Mouse (Mus musculus) lung, postnatal 25 days (tissue): ENCODE measurements at regions not wholly inside any gene's neighbourhood (a gene's known extent, or its start where the extent isn't known, plus 50 kb on each side); places are given as distances from the start of the nearest gene placed in this dataset.

Source experiments
- DNase-seq: peaks from one replicate; pipeline ENCODE4 v3.0.0; 2022; ENCODE audit warnings: low spot score

- DNase-seq = no peak
Measured at GRCm38 (mm10) chr17:78023507-78024355, 176.3 kb upstream of the Crim1 start.

DNA sequence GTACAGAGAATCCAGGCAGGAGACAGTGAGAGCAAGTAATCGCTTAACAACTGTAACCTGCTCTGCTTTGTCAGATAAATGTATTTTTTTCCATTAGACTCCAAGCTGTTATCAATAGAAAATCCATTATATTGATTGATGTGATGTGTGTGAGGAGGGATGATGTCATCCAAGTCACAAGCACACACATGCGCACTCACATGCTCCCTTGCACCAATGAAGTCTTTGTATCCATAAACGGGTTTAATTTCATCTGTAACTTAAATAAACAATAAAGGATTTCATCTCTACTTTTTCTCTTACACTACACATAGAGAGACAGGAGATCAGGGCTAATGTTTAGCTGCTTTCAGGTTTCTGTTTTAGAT is 175.7 kb upstream of the Crim1 start:
- no peak for DNase-seq

GRCm38 (mm10) chr17:78025294-78025693 is 174.8 kb upstream of the Crim1 start:
- DNase-seq = no peak

DNA sequence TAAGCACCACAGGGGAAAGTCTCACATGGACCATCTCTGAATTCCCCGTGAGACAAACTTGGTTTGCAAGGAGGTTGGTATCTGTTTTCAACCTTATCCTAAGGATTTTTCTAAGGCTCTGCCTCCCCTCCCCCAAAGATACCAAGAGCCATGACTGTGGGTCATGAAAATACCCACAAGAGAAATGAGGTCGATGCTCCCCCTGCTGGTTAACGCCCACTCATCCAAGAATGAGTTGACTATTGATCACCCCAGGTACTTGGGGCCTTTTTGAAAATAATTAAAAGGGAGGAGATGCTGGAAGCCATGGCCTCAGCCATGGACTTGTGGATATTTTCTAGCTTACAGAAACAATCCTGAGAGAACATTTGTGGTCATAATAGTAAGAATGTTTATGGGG is 164.4 kb upstream of the Crim1 start:
- no peak for DNase-seq

DNA sequence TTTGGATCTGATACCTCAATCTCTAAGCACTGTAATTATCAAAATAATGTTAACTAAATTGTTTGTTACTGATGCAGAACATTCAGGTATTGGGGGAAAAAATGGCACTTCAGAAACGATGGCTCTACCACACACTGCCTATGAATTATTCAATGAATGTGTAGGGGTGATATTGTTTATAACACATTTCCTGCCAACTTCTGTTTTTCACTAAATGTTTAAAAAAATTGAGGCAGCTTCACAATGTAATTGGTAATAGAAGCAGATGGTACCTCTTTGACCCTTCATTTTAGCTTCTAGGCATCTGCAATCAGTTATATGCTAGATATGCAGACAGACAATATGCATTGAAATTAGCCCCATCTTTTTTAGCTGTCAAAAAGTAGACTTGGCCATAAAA is 159.7 kb upstream of the Crim1 start:
- no peak for DNase-seq

DNA sequence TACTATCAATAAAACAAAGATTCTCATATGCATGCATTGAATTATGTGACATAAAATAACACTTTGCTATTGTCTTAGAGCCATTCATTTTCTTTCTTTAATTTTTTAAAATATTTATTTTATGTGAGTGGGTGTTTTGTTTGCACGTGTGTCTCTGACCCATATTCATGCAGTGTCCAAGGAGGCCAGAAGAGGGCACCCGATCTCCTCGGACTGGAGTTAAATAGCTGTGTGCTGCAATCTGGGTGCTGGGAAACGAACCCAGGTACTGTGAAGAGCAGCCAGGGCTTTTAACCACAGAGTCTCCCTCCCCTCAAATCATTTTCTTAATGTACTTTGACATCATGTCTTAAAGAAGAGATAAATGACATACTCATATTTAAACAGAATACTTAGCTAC is 158.8 kb upstream of the Crim1 start:
- DNase-seq = no peak

DNA sequence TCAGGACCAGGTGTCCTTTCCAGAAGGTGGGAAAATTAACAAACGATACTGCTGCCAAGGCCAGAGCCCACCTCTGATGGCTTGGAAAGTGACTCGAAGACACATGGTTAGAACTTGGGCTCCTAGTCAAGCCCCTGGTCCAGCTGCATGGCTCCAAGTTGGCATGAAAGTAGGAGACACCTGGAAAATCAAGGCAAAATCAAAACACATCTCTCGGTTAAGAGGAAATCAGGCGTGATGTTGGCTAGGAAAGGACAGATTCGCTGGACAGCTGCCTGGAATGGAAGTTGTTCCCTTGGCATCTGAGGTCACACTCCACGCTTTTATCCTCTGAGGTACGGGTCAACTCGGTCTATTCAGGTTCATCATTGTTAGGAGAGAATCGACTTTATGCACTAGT is 150.3 kb upstream of the Crim1 start:
- DNase-seq = no peak

DNA sequence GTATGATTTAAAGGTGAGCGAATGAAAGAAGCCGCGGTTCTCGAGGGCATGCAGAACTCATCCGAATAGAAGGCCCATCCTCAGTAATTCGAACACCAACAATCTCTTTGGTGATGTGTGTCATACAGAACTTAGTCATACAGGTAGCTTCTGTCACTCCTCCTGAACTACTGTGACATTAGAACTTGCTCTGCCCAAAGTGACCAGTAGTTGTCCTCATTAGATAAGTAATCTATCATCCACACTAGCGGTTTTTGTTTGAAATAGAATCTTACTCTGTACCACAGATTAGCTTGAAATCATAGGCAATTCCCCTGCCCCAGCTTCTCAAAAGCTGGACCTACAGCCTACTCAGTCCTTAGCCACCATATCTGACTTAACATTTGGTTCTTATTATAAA is 149.8 kb upstream of the Crim1 start:
- DNase-seq = no peak

- no peak for DNase-seq
Measured at GRCm38 (mm10) chr17:78075892-78076291, 124.2 kb upstream of the Crim1 start.

GRCm38 (mm10) chr17:78078381-78078780 is 121.7 kb upstream of the Crim1 start:
- no peak for DNase-seq

- no peak for DNase-seq
Measured at GRCm38 (mm10) chr17:78084419-78084818, 115.6 kb upstream of the Crim1 start.

- DNase-seq = peak; percentile 8
Measured at GRCm38 (mm10) chr17:78086963-78087362, 113.1 kb upstream of the Crim1 start.

DNA sequence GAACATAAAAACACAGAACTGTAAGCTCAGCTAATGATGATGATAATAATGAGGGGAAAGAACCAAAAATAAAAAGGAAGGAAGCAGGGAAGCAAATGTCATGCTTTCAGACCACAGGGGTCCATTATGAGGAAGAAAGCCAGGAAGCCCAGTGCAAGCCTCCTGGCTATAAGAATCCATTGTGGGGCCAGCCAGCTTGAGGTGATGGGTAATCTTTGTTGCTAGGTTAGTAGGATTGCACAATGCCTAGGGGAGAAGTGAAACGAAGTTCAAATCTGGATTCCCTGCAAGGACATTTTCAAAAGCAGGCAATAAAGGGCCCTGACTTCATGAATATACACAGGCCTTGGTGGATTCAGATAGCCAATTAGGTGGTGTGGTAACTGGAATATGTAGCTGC is 102.3 kb upstream of the Crim1 start:
- DNase-seq = no peak

DNA sequence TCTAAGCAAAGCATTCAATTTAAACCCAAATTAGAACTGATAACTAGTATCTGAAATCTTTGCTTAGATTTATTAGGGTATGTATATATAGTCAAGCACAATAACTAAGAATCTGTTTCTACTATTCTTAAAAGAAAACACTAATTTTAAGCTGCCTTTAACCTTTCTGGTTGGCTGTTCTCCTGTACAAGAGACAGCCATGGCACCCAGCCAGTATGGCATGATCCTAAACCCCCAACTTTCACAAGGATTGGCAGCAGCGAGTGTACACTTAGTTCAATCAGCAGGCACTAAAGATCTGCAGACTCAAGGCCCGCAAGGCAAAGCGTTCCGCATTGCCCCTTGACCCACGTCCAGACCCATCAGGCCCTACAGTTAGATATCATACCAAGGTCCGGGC is 91.3 kb upstream of the Crim1 start:
- no peak for DNase-seq

GRCm38 (mm10) chr17:78109364-78110222 is 90.5 kb upstream of the Crim1 start:
- DNase-seq = no peak

GRCm38 (mm10) chr17:78132116-78132515 is 67.9 kb upstream of the Crim1 start:
- DNase-seq = no peak

DNA sequence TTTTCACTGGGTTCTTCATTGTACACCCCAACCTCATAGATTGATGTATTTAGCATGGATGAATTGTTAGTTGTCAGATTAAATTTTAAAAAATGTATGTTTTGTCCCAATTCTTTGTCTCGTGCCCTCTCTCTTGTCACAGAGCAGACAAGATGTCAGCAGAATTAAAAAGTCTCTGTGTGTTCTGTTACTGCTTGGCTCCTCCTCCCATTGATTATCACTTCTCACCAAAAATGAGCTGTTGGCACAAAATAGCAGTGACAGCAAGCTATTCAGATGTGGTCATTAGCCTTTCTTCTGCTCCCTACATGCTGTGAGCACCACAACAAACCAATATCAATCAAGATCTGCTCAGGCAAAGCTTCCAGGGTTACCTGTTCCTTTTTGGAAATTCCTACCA is 62.1 kb upstream of the Crim1 start:
- DNase-seq = no peak

GRCm38 (mm10) chr17:78140660-78141059 is 59.4 kb upstream of the Crim1 start:
- DNase-seq = no peak

DNA sequence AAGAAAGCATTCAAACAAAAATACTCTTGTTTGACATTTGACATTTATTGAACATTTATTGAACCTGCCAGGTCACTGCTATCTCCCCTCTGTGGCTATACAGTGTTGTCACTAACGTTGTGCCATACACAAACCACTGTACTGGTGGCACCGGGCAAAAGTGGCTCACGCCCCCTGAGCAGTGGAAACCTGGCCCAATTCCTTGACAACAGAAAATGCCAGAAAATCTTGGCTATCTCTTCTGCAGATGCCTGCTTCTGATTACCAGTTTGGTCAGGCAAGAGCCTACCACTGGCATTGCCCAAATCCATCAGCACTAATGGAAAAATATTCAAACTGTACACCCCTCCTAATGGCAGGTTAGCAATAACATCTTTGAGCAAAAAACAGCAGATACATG is 58.9 kb upstream of the Crim1 start:
- DNase-seq = no peak

DNA sequence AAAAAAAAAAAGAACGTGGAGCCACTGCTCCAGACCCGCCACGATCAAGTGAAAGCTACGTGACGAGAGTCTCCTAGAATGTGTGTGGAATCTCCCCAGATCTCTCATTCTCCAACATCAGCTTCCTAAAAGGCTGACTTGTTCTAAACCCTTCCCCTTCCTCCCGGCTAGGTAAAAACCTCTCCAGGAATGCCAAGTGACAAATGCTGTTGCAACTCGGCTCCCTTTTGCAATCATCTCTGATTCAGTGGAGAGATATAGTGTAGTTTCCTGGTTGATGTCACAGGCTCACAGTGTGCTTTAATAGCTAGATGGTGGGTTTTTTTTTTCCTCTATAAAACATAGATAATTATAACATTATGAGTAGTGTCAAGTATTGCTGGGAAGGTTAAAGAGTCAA is 57.6 kb upstream of the Crim1 start:
- DNase-seq = no peak

- no peak for DNase-seq
Measured at GRCm38 (mm10) chr17:78145335-78145734, 54.7 kb upstream of the Crim1 start.
